Mouse (Mus musculus) liver, adult 2 months (tissue): Measurements from ENCODE around the gene Nkain2. TPM values are rescaled to one million over a fixed set of nuclear protein-coding genes. Genes with fewer than 3 reads are reported as not detected.
A peak's percentile ranks its signal among the peaks of the same experiment; 100 is the strongest.

Source experiments
- DNase-seq: peaks from one replicate; pipeline ENCODE4 v3.0.0-alpha.2; 2011; ENCODE audit warnings: low read depth, low spot score; ENCODE audit errors: extremely low read depth
- H3K27ac ChIP-seq: fragments of 200-500 bp; replicated peaks from 2 replicates; pipeline ENCODE4 v1.5.1; 2012; ENCODE audit warnings: low read depth, mild to moderate bottlenecking, control low read depth, inconsistent platforms, low read length; ENCODE audit not compliant: insufficient read depth
- H3K27me3 ChIP-seq: fragments of 200-500 bp; 2 replicates; pipeline ENCODE4 v1.6.1; 2012; ENCODE audit warnings: mild to moderate bottlenecking, moderate library complexity, low read length, inconsistent platforms; ENCODE audit not compliant: control insufficient read depth, insufficient read depth
- H3K36me3 ChIP-seq: fragments of 200-500 bp; 2 replicates; pipeline ENCODE4 v1.6.1; 2012; ENCODE audit warnings: low read length, inconsistent platforms; ENCODE audit not compliant: control insufficient read depth, insufficient read depth
- H3K4me1 ChIP-seq: fragments of 200-500 bp; 2 replicates; pipeline ENCODE4 v1.6.1; 2011; ENCODE audit warnings: low read length; ENCODE audit not compliant: control insufficient read depth, insufficient read depth
- H3K4me3 ChIP-seq: fragments of 200-500 bp; 2 replicates; pipeline ENCODE4 v1.5.1; 2011; ENCODE audit warnings: low read depth, mild to moderate bottlenecking, control low read depth, low read length, moderate library complexity; ENCODE audit not compliant: insufficient read depth
- H3K79me2 ChIP-seq: fragments of 200-500 bp; 2 replicates; pipeline ENCODE4 v1.6.1; 2012; ENCODE audit warnings: inconsistent platforms, mild to moderate bottlenecking, low read length, moderate library complexity; ENCODE audit not compliant: control insufficient read depth, insufficient read depth
- H3K9ac ChIP-seq: fragments of 200-500 bp; 2 replicates; pipeline ENCODE4 v1.6.1; 2012; ENCODE audit warnings: low read depth, mild to moderate bottlenecking, control low read depth, inconsistent platforms, low read length
- CTCF ChIP-seq: fragments of 200-500 bp; IDR thresholded peaks from 2 replicates; pipeline ENCODE4 v1.5.1; 2011; ENCODE audit warnings: low read depth, low read length, control low read depth
- POLR2A ChIP-seq: fragments of 200-500 bp; IDR thresholded peaks from 2 replicates; pipeline ENCODE4 v1.6.1; 2011; ENCODE audit warnings: low read length, control low read depth; ENCODE audit not compliant: insufficient read depth; ENCODE audit errors: extremely low read depth
- WGBS: fragments of 180-500 bp; shearing (Covaris S2); methylation state at CpG from one replicate; pipeline ENCODE4 v1.1.7; 2018; 5-methylcytosine and 5-hydroxymethylcytosine counted together
- polyA plus RNA-seq: library from polyadenylated mRNA; depleted of rRNA; stranded (reverse); fragments of >200 nt; gene quantifications from 2 replicates; pipeline ENCODE4 v1.2.3, GENCODE M21; 2012
- total RNA-seq: library from RNA; depleted of rRNA; stranded (reverse); fragments of >200 nt; gene quantifications from 2 replicates; pipeline ENCODE4 v1.2.3, GENCODE M21; 2014

Gene Nkain2
- total and polyA plus RNA-seq, 2 experiments, result 0.23 to 0.55 TPM

GRCm38 (mm10) chr10:31868275-31868674 lies 1022.0 kb downstream of the Nkain2 start:
- Histone ChIP-seq H3K9ac (no peak overlapping the region), H3K4me1 (no peaks in the 10 kb centered on the region), H3K4me3 (no peak overlapping the region), H3K79me2 (no peaks in the 10 kb centered on the region), H3K27ac (no peak overlapping the region), H3K36me3 (no peaks in the 10 kb centered on the region), H3K27me3 (no peaks in the 10 kb centered on the region)
- TF ChIP-seq POLR2A, result no peak
- TF ChIP-seq CTCF, result no peak
- DNase-seq, result no peak
- 75% methylated on average over 1 of the region's 1 CpGs for WGBS

- 73% methylated on average over 1 of the region's 1 CpGs for WGBS
- Histone ChIP-seq H3K4me1 (peaks cover 2% of the 10 kb centered on the region; the same call in 1 of the 2 replicates), H3K27me3 (no peaks in the 10 kb centered on the region), H3K36me3 (no peaks in the 10 kb centered on the region), H3K79me2 (no peaks in the 10 kb centered on the region), H3K4me3 (no peak overlapping the region), H3K9ac (no peak overlapping the region), H3K27ac (no peak overlapping the region)
- TF ChIP-seq CTCF, result no peak
- no peak for TF ChIP-seq POLR2A
- peak; percentile 80 for DNase-seq
These were observed 1063.2 kb downstream of the Nkain2 start for GRCm38 (mm10) chr10:31827041-31827440.

- no peak for DNase-seq
- 64% methylated on average over 3 of the region's 3 CpGs for WGBS
- no peaks in the 10 kb centered on the region for H3K4me1 ChIP-seq
These were observed 1077.7 kb downstream of the Nkain2 start for GRCm38 (mm10) chr10:31812543-31812942.

GRCm38 (mm10) chr10:31742443-31743057 lies 1147.7 kb downstream of the Nkain2 start:
- Histone ChIP-seq H3K79me2 (no peaks in the 10 kb centered on the region), H3K36me3 (no peaks in the 10 kb centered on the region), H3K27ac (no peak overlapping the region), H3K4me3 (no peak overlapping the region), H3K4me1 (no peaks in the 10 kb centered on the region), H3K9ac (no peak overlapping the region), H3K27me3 (no peaks in the 10 kb centered on the region)
- TF ChIP-seq CTCF (peak; percentile 81), POLR2A (no peak)
- DNase-seq, result peak; percentile 56
- 14% methylated on average over 5 of the region's 5 CpGs for WGBS

More at GRCm38 (mm10) chr10:31812543-31812942, 1077.7 kb downstream of the Nkain2 start:
- no peak for TF ChIP-seq CTCF
- TF ChIP-seq POLR2A, result no peak
- Histone ChIP-seq H3K4me3 (no peak overlapping the region), H3K9ac (no peak overlapping the region), H3K36me3 (no peaks in the 10 kb centered on the region), H3K27ac (no peak overlapping the region), H3K27me3 (no peaks in the 10 kb centered on the region), H3K79me2 (no peaks in the 10 kb centered on the region)

- no peak for DNase-seq
- Histone ChIP-seq H3K36me3 (no peaks in the 10 kb centered on the region), H3K4me3 (no peak overlapping the region), H3K9ac (no peak overlapping the region), H3K4me1 (no peaks in the 10 kb centered on the region), H3K27me3 (no peaks in the 10 kb centered on the region), H3K27ac (no peak overlapping the region), H3K79me2 (no peaks in the 10 kb centered on the region)
- no peak for TF ChIP-seq CTCF
- TF ChIP-seq POLR2A, result no peak
These were observed 1162.2 kb downstream of the Nkain2 start for GRCm38 (mm10) chr10:31728036-31728435.

- WGBS, result 58% methylated on average over 3 of the region's 3 CpGs
- DNase-seq, result peak; percentile 14
- no peaks in the 10 kb centered on the region for H3K27me3 ChIP-seq
- H3K9ac ChIP-seq, result no peak overlapping the region
- no peak overlapping the region for H3K4me3 ChIP-seq
- no peaks in the 10 kb centered on the region for H3K36me3 ChIP-seq
- H3K79me2 ChIP-seq, result no peaks in the 10 kb centered on the region
- no peak overlapping the region for H3K27ac ChIP-seq
- H3K4me1 ChIP-seq, result no peaks in the 10 kb centered on the region; the same call in 1 of the 2 replicates
- TF ChIP-seq POLR2A (no peak), CTCF (no peak)
These were observed 1243.0 kb downstream of the Nkain2 start for GRCm38 (mm10) chr10:31647270-31647669.
